Mouse (Mus musculus) bone marrow, adult 2 months (tissue): Measurements from ENCODE around the gene Prc1.

Experiments used
- CTCF ChIP-seq: fragments of 200-500 bp; IDR thresholded peaks from 2 replicates; pipeline ENCODE4 v1.5.1; 2011; ENCODE audit warnings: low read length, control low read depth; ENCODE audit not compliant: control insufficient read depth, insufficient read depth
- POLR2A ChIP-seq: fragments of 200-500 bp; IDR thresholded peaks from 2 replicates; pipeline ENCODE4 v1.6.1; 2011; ENCODE audit warnings: low read depth, mild to moderate bottlenecking, control low read depth, low read length, borderline replicate concordance; ENCODE audit not compliant: control insufficient read depth

GRCm38 (mm10) chr7:80334848-80335247 lies 40.6 kb downstream of the Prc1 start:
- TF ChIP-seq CTCF (no peak), POLR2A (no peak)
